Mouse (Mus musculus): ENCODE results near the gene Il6.
"Not testable (repeated sequence)": the region's sequence is repeated elsewhere in the genome, so short reads cannot be mapped to it uniquely, and the experiment has no call there.

Gene Il6

DNA sequence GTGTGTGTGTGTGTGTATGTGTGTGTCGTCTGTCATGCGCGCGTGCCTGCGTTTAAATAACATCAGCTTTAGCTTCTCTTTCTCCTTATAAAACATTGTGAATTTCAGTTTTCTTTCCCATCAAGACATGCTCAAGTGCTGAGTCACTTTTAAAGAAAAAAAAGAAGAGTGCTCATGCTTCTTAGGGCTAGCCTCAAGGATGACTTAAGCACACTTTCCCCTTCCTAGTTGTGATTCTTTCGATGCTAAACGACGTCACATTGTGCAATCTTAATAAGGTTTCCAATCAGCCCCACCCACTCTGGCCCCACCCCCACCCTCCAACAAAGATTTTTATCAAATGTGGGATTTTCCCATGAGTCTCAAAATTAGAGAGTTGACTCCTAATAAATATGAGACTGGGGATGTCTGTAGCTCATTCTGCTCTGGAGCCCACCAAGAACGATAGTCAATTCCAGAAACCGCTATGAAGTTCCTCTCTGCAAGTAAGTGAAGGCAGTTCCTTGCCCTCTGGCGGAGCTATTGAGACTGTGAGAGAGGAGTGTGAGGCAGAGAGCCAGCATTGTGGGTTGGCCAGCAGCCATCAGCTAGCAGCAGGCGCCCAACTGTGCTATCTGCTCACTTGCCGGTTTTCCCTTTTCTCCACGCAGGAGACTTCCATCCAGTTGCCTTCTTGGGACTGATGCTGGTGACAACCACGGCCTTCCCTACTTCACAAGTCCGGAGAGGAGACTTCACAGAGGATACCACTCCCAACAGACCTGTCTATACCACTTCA lies at the start of gene Il6:
Gene Il6, plus strand, starts transcription at position 389 of the 778 bp plus-strand sequence.
- DNase-seq = peak; percentile 88

- DNase-seq = no peak
These were observed 49.4 kb upstream of the Il6 start for GRCm38 (mm10) chr5:29963488-29963887.

- DNase-seq = no peak
These were observed 42.7 kb upstream of the Il6 start for GRCm38 (mm10) chr5:29970212-29970611.

GRCm38 (mm10) chr5:29972796-29973195 lies 40.1 kb upstream of the Il6 start:
- DNase-seq = no peak

DNA sequence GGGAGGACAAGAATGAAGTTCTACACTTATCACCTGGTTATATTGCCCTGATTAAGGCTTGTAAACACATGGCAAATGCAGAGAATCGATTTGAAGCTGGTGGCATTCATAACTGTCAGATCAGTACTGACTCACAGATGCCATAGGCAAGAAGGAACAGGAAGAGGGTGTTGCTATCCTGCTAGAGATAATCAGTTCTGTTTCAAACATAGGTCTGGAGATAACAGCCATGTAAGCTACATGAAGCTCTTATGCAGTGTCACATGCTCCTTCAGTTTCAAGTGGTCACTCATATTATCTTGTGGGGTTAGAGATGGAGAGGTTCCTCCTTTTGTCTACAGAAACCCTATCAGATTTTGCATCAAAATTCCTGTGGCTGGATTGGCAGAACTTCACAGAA lies 39.4 kb upstream of the Il6 start:
- no peak for DNase-seq

- no peak for DNase-seq
These were observed 38.8 kb upstream of the Il6 start for GRCm38 (mm10) chr5:29974115-29974514.

DNA sequence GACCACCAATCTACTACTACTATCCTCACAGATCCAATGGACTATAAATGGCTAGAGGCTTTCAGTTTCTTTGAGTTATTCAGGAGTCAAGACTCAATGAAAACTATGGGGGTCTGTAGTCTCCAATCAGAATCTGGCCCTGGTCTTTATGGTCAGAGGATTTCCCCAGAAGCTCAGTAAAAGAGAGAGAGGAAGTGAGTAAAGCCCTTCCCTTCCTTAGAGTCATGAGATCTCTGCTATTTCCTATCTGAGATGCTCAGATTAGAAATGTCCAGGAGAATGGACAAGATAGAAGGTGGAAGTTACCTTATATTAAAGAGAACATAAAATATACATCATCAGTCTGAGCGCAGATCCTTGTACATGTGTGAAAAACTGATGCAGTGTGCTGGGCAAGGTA lies 19.3 kb upstream of the Il6 start:
- DNase-seq = no peak

DNA sequence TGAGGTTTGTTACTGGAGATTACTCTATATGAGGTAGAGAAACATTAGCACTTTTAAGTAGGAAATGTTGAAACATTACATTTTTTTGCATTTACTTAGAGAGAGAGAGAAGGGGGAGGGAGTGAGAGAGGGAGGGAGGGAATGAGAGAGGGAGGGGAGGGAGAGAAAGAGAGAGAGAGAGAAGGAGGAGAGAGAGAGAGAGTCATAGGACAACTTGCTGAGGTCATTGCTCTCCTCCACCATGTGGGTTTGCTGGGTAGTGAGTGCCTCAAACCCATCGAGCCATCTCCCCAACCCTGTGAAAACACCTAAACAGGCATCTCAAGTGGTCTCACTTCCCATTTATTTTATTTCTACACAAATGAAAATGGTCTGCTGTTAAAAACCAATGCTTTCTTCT lies 18.6 kb upstream of the Il6 start:
- DNase-seq = no peak

DNA sequence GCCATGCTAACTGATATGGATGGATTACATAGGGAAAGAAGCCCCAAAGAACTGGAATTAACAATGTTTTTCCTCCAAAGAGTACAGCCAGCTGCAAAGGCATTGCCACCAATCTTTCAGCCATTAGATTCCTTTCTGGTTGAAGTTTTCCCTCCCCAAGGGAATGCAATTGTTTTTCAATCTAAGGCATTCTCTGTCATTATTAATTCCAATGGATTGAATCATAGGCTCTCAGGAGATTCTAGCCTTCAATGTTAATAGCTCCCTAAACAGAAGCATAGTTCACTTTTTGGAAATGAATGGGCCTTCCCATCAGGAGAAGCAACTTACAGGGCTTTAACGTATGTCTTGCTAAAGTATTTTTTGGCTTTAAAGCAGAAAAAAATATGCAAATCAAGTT lies 15.6 kb upstream of the Il6 start:
- no peak for DNase-seq

DNA sequence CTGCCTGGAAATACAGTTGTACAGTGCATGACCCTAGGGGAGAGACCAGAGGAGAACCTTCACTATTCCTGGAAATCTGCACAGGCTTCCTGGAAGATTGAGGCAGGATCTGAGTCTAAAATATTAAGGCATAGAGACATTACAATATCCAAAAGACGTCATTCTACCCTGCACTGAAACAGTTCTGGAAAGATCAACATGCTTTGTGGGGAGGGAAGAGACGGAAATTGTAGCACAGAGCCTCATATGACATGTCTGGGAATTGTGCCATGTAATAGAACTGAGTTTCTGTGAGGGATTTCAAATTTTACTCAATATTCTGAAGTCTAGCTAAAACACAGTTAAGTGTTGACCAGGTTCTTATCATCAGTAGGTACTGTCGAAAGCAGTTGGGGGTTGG lies 12.0 kb upstream of the Il6 start:
- DNase-seq = peak; percentile 4

DNA sequence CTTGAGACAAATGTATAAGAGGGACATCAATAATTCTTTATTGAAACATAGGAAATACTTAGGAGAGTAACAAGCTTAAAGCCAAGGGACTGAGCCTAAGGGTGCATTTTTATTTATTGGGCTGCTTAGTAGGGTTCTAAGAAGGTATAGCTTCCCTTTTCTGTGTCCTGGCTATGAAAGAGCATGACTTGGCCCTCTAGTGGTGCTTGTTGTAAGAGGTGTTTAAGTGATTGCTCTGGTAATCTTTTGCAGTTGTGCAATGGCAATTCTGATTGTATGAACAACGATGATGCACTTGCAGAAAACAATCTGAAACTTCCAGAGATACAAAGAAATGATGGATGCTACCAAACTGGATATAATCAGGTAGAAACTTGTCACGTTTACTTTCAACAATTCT lies 1.7 kb downstream of the Il6 start:
- peak; percentile 23 for DNase-seq

- DNase-seq = not testable (repeated sequence)
These were observed 22.9 kb downstream of the Il6 start for GRCm38 (mm10) chr5:30035862-30036261.

- not testable (repeated sequence) for DNase-seq
These were observed 24.2 kb downstream of the Il6 start for GRCm38 (mm10) chr5:30037111-30037510.

DNA sequence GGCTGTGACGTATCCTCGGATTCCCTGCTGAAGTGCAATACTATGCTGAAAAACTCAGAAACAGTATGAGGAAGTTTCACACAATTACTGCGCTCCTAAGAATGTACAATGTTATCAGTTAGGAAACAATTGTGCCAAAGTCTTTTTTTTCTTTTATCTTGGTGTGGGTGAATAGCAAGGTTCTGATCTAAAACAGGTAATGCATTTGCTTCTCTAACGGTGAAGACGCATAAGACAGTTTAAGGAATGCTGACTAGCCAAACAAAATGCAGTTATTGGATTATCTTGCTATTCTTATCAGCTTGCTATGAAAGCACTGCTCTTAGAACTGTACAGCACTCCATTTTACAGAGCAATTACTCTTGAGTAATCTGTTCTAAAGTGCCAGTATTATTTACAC lies 26.4 kb downstream of the Il6 start:
- DNase-seq = not testable (repeated sequence)

DNA sequence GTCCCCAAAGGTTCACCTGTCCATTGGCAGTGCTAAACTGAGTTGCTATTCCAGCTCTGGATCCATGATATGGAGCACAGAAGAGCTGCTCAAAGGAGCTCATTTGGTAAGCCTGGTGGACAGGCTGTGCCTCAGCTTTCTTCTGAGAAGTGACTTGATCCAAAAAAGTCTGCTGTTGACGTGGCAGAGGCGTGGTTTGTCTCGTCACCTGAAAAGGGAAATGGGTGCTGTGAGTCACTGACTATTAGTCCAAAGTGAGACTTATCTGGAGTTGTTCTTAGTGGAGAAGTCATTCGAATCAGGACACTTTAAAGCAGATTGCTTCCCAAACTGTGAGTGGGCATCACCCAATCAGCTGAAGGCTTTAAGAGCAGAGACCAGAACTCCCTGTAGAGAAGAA lies 26.9 kb downstream of the Il6 start:
- DNase-seq = not testable (repeated sequence)

- DNase-seq = no peak
These were observed 45.4 kb downstream of the Il6 start for GRCm38 (mm10) chr5:30058216-30058731.

DNA sequence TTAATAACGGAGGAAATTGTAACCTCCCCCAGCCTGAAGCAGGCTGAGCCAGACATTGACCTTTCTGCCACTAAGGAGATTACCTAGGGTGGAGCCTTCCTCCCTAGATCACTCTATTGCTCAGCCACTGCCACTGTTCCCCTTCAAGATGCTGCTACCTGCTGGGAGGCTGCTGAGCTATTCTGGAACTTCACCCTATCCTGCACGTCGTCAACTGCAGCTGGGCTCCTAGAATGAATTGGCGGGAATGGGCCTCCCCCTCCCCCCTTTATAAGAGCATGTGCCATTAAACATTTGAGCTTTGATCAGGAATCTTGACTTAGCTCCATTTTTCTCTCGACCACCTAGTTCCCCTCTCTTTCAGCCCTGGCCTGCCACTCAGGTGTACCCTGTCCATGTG lies 46.7 kb downstream of the Il6 start:
- DNase-seq = not testable (repeated sequence)

GRCm38 (mm10) chr5:30067726-30068125 lies 54.8 kb downstream of the Il6 start:
- peak; percentile 36 for DNase-seq

Measured in kidney, postnatal 14 days (tissue).